Mouse (Mus musculus): Measurements from ENCODE around the gene BC049730.
"Not testable (repeated sequence)": the region's sequence is repeated elsewhere in the genome, so short reads cannot be mapped to it uniquely, and the experiment has no call there.

Gene BC049730

GRCm38 (mm10) chr7:24708832-24709292 is at the start of gene BC049730:
Gene BC049730 (plus strand): TSS chr7:24709242.
- no peak for DNase-seq (ENCODE audit: low read depth)

DNA sequence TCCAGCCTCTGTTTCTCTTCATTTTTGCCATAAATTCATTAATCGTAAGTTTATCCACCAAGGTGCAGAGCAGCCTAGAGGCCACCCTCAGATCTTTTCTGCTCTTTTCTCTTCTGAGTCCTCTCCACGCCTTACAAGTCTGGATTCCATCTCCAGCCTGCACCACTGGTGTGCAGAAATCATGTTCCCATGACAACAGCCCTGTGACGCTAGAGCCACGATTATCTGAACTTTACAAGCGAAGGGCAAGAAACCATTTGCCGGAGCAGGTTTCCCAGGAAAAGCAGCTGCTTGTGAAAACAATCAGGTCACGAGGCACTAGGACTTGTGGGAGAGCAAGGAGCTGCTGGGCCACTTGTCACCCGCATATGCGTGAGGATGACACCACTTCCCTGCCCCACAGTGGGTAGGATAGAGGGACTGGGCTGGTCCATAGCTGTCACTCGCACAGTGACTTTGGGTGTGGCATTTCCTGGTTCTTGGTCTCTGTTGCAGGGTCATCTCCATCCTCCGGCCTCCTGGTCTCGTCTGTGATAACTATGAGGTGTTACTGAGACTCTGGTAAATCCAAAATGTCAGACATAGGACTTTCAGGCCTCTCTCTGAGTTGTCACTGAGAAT is 49.2 kb upstream of the BC049730 start:
- DNase-seq (ENCODE audit: low read depth): no peak

- DNase-seq (ENCODE audit: low read depth): no peak
Measured at GRCm38 (mm10) chr7:24661118-24661904, 47.7 kb upstream of the BC049730 start.

DNA sequence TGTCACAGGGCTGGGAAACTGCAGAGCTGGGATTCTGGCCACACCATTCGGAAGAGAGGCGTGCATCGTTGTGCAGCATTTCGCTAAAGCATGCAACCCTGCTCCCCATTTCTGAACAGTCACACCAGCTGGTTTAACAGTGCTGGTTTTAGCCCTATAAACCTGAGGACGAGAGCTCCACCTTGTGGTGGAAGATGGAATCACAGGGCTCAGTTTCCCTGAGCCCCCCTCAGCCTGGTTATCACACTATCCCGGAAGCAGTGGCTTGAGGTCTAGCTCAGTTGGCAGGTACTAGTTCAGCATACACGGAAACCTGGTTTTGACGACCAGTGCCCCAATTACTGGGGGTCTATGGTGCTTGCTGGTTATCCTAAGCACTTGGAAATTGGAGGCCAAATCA is 46.5 kb upstream of the BC049730 start:
- DNase-seq (ENCODE audit: low read depth): peak; percentile 89

DNA sequence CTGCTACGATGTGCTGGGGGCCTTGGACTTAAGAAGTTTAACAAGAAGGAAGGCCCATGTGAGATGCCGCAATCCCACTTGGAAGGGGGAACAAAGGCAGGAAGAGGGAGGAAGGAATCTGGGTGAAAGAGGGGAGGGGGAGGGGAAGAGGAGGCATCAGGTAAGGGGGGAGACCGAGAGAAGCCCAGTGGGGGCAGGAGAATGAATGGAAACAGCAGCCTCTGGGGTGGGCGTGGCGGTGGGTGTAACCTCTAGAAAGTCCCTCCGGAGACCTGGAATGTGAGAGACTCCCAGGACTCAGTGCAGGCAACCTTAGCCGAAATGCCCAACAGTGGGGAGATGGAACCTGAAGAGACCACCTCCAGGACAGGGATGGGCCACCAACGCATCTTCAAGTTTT is 44.7 kb upstream of the BC049730 start:
- DNase-seq (ENCODE audit: low read depth): no peak

- DNase-seq (ENCODE audit: low read depth): no peak
Measured at GRCm38 (mm10) chr7:24664959-24665358, 44.1 kb upstream of the BC049730 start.

- DNase-seq (ENCODE audit: low read depth): no peak
Measured at GRCm38 (mm10) chr7:24671944-24672439, 37.0 kb upstream of the BC049730 start.

- no peak for DNase-seq (ENCODE audit: low read depth)
Measured at GRCm38 (mm10) chr7:24676575-24676974, 32.5 kb upstream of the BC049730 start, which contains the start of gene Tex101. Gene Tex101 (minus strand): TSS chr7:24676675.

- not testable (repeated sequence) for DNase-seq (ENCODE audit: low read depth)
Measured at GRCm38 (mm10) chr7:24684121-24684520, 24.9 kb upstream of the BC049730 start.

GRCm38 (mm10) chr7:24687519-24687918 is 21.5 kb upstream of the BC049730 start:
- DNase-seq (ENCODE audit: low read depth): not testable (repeated sequence)

DNA sequence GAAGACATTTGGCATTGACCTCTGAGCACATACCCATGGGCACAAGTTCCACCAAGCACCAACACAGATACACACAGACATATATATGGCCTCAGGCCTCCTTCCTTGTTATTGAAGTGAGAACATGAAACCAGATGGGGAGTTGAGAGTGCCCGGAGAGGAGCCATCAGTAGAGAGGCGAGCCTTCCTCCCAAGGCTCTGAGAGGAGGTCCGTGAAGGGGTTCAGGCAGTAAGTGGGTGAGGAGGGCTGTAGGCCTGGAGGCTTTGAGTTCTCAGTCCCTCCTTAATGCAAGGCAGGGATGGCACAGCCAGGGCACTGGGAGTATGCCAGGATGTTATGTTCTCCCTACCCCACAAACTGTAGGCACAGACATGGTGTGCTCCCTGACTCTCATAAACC is 16.3 kb upstream of the BC049730 start:
- not testable (repeated sequence) for DNase-seq (ENCODE audit: low read depth)

DNA sequence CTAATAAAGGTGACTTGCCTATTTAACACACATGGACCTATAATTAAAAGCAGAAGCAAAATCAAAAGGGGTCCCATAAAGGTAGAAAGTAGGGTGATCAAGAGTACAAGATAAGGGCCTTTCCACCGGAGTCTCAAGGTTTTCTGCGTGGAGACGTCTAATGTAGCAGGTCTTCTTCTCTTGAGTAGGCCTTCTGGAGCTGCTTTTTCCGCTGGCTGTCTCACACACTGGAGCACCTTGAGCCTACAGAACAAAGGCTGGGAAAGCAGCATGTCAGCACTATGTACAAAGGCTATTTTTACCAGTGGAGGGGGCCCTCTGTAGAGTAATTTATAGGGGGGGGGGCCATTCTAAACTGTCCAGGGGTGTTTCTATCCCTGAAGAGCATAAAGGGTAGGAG is 11.2 kb upstream of the BC049730 start:
- not testable (repeated sequence) for DNase-seq (ENCODE audit: low read depth)

DNA sequence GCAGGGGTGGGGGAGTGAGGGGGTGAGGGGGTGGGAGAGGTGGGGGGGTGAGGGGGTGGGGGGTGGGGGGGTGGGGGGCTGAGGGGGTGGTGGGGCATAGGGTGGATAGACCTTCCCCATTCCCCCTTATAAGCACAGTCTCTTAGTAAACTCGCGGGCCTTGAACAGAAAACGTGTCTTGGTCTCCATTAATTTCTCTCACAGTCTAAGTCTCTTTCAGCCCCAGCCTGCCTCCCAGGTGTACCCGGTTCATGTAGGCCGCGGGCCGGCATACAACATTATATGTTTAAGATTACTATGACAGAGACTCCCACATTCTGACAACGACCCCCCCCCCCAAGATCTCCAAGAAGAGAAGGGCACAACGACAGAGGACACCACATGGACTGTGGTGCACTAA is 6.2 kb upstream of the BC049730 start:
- not testable (repeated sequence) for DNase-seq (ENCODE audit: low read depth)

GRCm38 (mm10) chr7:24715039-24715438 is 6.0 kb downstream of the BC049730 start:
- DNase-seq (ENCODE audit: low read depth): no peak

DNA sequence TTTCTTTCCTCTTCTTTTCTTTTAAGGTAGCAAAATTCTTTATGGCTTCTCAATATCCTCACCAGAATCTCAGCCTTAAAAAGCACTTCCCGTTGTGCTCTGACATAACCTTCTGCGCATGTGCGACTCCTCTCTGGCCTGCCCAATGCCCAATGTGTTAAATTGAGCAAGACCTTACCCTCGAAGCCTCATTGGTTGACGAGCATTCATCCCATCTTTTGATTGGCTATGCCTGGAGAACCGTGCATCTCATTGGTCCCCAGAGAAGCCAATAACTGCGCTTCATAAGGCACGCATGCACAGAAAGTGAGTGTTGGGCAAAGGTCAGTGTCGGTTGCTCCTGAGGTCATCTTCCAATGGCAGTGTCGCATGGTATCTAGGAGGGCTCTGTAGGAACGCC is 17.8 kb downstream of the BC049730 start, which contains the start of gene Gm4763:
TSS of gene Gm4763 (minus strand) at position 101 of the 400 bp plus-strand sequence.
- DNase-seq (ENCODE audit: low read depth): not testable (repeated sequence)

DNA sequence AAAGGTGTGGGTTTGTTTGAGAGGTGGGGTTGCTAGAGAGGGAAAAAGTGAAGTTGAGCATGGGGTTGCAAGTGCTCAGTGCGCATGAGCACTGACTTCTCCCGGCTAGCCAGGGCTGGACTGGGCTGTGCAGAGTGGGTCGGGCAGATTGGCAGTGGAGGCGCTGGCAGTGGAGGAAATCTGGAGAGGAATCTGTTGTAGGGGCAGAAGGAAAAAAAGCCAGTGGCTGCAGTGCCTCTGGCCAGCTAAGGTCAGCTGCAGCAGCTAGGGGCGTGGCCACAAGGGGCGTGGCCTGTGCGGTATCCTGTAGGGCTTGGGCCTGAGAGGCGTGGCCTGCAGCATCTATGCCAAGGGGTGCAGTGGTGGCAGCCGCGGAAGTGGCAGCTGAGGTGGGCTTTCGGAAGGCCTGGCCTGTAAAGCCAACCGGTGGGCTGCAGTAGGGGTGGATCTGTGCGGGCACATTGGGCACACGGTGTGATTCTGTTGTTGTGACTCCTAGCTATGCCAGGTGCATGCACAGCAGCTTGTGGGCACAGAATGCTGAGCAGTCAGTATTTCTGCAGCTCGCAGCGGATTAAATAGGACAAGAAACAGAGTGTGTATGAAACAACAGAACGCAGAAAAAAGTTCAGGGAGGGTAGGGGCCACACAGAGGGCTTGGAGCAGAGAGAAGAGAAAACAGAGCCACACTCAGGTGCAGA is 27.1 kb downstream of the BC049730 start:
- peak; percentile 14 for DNase-seq (ENCODE audit: low read depth)

- DNase-seq (ENCODE audit: low read depth): no peak
Measured at GRCm38 (mm10) chr7:24750695-24751094, 41.7 kb downstream of the BC049730 start.

DNA sequence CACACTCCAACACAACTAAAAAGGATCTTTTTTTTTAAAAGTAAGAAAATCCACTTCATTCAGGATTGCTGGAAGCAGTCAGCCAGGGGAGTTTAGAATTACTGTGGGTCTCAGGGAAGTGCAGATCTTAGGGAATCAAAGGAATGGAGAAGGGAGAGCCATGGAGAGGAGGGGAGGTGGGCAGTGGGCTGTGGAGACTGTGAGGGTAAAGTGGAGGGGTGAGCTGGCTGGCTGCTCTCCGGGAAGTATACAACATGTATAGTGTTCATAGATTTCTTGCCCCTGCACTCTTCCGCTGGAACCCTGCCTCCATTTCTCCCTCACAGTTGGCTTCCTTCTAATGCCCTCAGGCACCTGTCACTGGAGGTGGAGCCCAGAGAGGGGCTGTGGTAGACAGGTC is 42.6 kb downstream of the BC049730 start:
- DNase-seq (ENCODE audit: low read depth): no peak

DNA sequence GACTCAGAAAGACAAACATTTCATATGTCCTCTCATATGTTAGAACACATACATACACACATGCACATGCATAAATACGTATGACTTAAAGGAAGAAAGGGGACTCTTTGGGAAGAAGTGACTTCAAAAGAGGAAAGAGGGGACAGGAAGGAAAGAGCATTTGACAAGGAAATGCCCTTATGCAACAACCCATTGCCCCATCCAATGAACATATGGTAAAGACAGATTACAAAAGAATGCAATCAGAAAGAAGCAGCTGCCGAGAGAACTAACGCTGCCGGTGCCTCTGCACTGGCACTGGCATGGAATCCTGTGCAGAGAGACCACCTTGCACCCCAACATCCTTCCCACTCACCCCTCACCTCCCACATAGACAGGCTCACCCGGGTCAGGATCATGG is 44.4 kb downstream of the BC049730 start:
- DNase-seq (ENCODE audit: low read depth): no peak

DNA sequence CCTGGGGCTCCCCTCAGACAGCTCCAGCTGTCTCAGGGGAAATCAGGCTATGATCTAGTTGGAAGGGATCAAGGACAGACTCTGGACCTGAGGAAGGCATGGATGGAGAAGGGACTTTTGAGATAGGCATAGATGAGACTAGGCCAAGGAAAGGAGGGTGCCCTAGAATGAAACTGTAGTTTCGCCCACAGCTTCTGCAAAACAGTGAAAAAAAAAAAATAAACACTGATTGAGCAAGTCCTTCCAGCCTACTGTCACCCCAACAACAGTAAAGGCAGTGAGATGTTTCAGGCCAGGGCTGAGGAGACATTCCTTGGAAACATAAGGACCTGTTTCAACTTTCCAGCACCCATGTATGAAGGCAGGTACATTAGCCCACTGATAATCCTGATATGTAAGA is 49.5 kb downstream of the BC049730 start:
- DNase-seq (ENCODE audit: low read depth): no peak

DNA sequence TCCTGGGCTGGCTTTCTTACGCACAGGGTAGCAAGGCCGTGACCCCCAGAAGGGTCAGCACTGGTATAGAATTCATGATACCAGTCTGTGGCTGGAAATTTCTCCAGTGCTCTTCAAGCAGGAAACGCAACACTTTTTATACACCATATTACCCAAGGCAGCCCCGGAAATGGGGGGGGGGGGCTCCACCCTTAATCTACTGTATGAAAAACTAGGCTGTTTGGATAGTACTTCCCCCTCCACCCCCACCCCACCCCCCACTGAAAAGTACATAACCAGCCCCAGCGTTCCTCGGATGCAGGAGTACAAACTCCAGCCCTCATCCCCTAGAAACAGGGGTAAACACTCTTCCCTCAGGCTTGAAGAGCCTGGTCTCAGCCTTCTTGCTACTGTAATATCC is 51.2 kb downstream of the BC049730 start, which contains the start of gene Cd177:
TSS of gene Cd177 (minus strand) at position 101 of the 400 bp plus-strand sequence.
- no peak for DNase-seq (ENCODE audit: low read depth)

- no peak for DNase-seq (ENCODE audit: low read depth)
Measured at GRCm38 (mm10) chr7:24761161-24761560, 52.1 kb downstream of the BC049730 start.

Data from NIH3T3 (cell line).